Comparison of ENCODE assay signal across 10 mouse cellular contexts in genomic region chr1:93175849-93176248, GRCm38 (mm10). TPM values are rescaled to one million over a fixed set of nuclear protein-coding genes. Genes with fewer than 3 reads are reported as not detected.
A peak's percentile ranks its signal among the peaks of the same experiment; 100 is the strongest.
DNase-seq lines count a peak whose midpoint lies in the region; ATAC-seq and TF ChIP-seq lines count a peak whose summit lies in the region.
"Had no signal": no experiment of that assay in that cellular context is flagged by ENCODE, and none has a peak within 500 bp of the region (broad histone marks: within the 10 kb centered on the region; RNA-seq: fewer than 3 reads in every experiment).

No protein-coding gene starts in this region.

- H3K4me1 ChIP-seq in heart, embryonic 11.5 days (ENCODE audit: control insufficient read depth, insufficient read depth, low read length) = peaks cover 6% of the 10 kb centered on the region
- peaks cover 40% of the 10 kb centered on the region for H3K4me1 ChIP-seq in embryonic facial prominence, embryonic 10.5 days
- peaks cover 7% of the 10 kb centered on the region; the same call in 1 of the 2 replicates for H3K4me1 ChIP-seq in hindbrain, embryonic 14.5 days (replicated peaks; ENCODE audit: control insufficient read depth, insufficient read depth, low read length)
- peaks cover 9% of the 10 kb centered on the region; the same call in 1 of the 2 replicates for H3K4me1 ChIP-seq in midbrain, postnatal 0 days (ENCODE audit: insufficient read depth, low read length)

- 9% methylated on average over 6 of the region's 6 CpGs for WGBS in heart, embryonic 11.5 days (ENCODE audit: insufficient replicate concordance)
- WGBS in embryonic facial prominence, embryonic 10.5 days = 12% methylated on average over 6 of the region's 6 CpGs
- WGBS in hindbrain, embryonic 14.5 days = 15% methylated on average over 6 of the region's 6 CpGs
- WGBS in midbrain, postnatal 0 days = 22% methylated on average over 6 of the region's 6 CpGs

- no peaks in the 10 kb centered on the region for H3K9me3 ChIP-seq in heart, embryonic 11.5 days (replicated peaks; ENCODE audit: control insufficient read depth, low read length)
- H3K9me3 ChIP-seq in embryonic facial prominence, embryonic 10.5 days = no peaks in the 10 kb centered on the region
- H3K9me3 ChIP-seq in hindbrain, embryonic 14.5 days (ENCODE audit: control insufficient read depth, low read length) = no peaks in the 10 kb centered on the region
- no peaks in the 10 kb centered on the region for H3K9me3 ChIP-seq in midbrain, postnatal 0 days (ENCODE audit: low read length)

- no peak for ATAC-seq in heart, embryonic 11.5 days (replicated peaks; ENCODE audit: insufficient number of reproducible peaks, low FRiP score, low TSS enrichment)
- ATAC-seq in hindbrain, embryonic 14.5 days (ENCODE audit: low FRiP score) = no peak
- ATAC-seq in midbrain, postnatal 0 days (ENCODE audit: low FRiP score) = no peak

- intact Hi-C loops in heart, postnatal 36 days (cut with DNase I) = loop anchor here (2.0 to 10.0 kb wide), 3 partner anchors 33 to 169 kb away; partner anchors contain the start of gene Mterf4
- intact Hi-C loops in left cerebral cortex, postnatal 4 days (cut with DNase I) = loop anchor here (2.0 to 10.0 kb wide), 3 partner anchors 63 to 169 kb away; partner anchors contain the start of genes Mterf4, Pask and Ppp1r7

- peak overlapping the region; percentile 42 for H3K4me3 ChIP-seq in heart, embryonic 11.5 days (ENCODE audit: low read depth, low read length)
- peak overlapping the region; percentile 56 for H3K4me3 ChIP-seq in embryonic facial prominence, embryonic 10.5 days
- H3K4me3 ChIP-seq in hindbrain, embryonic 14.5 days (replicated peaks; ENCODE audit: low read length) = no peak overlapping the region
- no peak overlapping the region; the same call in 1 of the 2 replicates for H3K4me3 ChIP-seq in midbrain, postnatal 0 days (ENCODE audit: low read depth, low read length)

- no peaks in the 10 kb centered on the region for H3K36me3 ChIP-seq in heart, embryonic 11.5 days (ENCODE audit: control insufficient read depth, insufficient read depth, low read length)
- H3K36me3 ChIP-seq in embryonic facial prominence, embryonic 10.5 days (replicated peaks) = no peaks in the 10 kb centered on the region
- H3K36me3 ChIP-seq in hindbrain, embryonic 14.5 days (replicated peaks; ENCODE audit: control insufficient read depth, insufficient read depth) = no peaks in the 10 kb centered on the region
- no peaks in the 10 kb centered on the region for H3K36me3 ChIP-seq in midbrain, postnatal 0 days (ENCODE audit: insufficient read depth, low read length)

- no peak for TF ChIP-seq CTCF in midbrain, postnatal 0 days (IDR thresholded peaks at IDR 0.05)

- peaks cover 36% of the 10 kb centered on the region for H3K27me3 ChIP-seq in heart, embryonic 11.5 days (ENCODE audit: control insufficient read depth, insufficient read depth, low read length)
- H3K27me3 ChIP-seq in embryonic facial prominence, embryonic 10.5 days (replicated peaks; ENCODE audit: low read depth, poor library complexity, severe bottlenecking) = peaks cover 40% of the 10 kb centered on the region
- H3K27me3 ChIP-seq in hindbrain, embryonic 14.5 days (ENCODE audit: control insufficient read depth, insufficient read depth, low read length) = no peaks in the 10 kb centered on the region
- H3K27me3 ChIP-seq in midbrain, postnatal 0 days (ENCODE audit: insufficient read depth, low read length) = no peaks in the 10 kb centered on the region

- H3K4me2 ChIP-seq in heart, embryonic 11.5 days = peak overlapping the region; percentile 81
- H3K4me2 ChIP-seq in hindbrain, embryonic 14.5 days (replicated peaks) = peak overlapping the region; percentile 80
- H3K4me2 ChIP-seq in midbrain, postnatal 0 days (ENCODE audit: low read depth, low read length, poor library complexity, severe bottlenecking) = peak overlapping the region; percentile 98

- DNase-seq in heart, postnatal 36 days = no peak
- DNase-seq in embryonic facial prominence, embryonic 10.5 days (ENCODE audit: low spot score) = peak; percentile 38
- no peak for DNase-seq in hindbrain, embryonic 14.5 days (ENCODE audit: low spot score)
- no peak for DNase-seq in midbrain, postnatal 0 days (ENCODE audit: low spot score)
- no peak for DNase-seq in layer of hippocampus, postnatal 36 days
- no peak for DNase-seq in left cerebral cortex, postnatal 4 days
- DNase-seq in adrenal gland, postnatal 25 days = no peak

- 0 out of 2 replicates have a peak overlapping the region, but pooled peaks have one; percentile 5 for H3K9ac ChIP-seq in heart, embryonic 11.5 days (ENCODE audit: low read depth, low read length)
- no peak overlapping the region for H3K9ac ChIP-seq in hindbrain, embryonic 14.5 days
- no peak overlapping the region for H3K9ac ChIP-seq in midbrain, postnatal 0 days (replicated peaks; ENCODE audit: low read length, poor library complexity, severe bottlenecking)

- H3K27ac ChIP-seq in heart, embryonic 11.5 days (ENCODE audit: low read depth, low read length) = peak overlapping the region; percentile 22; the same call in 1 of the 2 replicates
- H3K27ac ChIP-seq in embryonic facial prominence, embryonic 10.5 days (replicated peaks) = peak overlapping the region; percentile 89
- no peak overlapping the region for H3K27ac ChIP-seq in hindbrain, embryonic 14.5 days
- no peak overlapping the region for H3K27ac ChIP-seq in midbrain, postnatal 0 days (ENCODE audit: low read depth, low read length)

RNA-seq across cellular contexts. Expression of gene Crocc2, which starts 7.3 kb away (rescaled TPM):
- 0.10 and 0.24 TPM in 2 replicates for polyA plus RNA-seq in heart, embryonic 11.5 days (2014; fragmentation: Nextera tagmentation; extraction: Ambion mirVana)
- not detected for total RNA-seq in heart, postnatal 36 days (2021)
- 0.19 and 0.20 TPM in 2 replicates for polyA plus RNA-seq in embryonic facial prominence, embryonic 10.5 days (2016; fragmentation: Nextera tagmentation; extraction: Ambion mirVana)
- polyA plus RNA-seq in hindbrain, embryonic 14.5 days (2014; fragmentation: Nextera tagmentation; extraction: Ambion mirVana) = 0.22 and 0.50 TPM in 2 replicates
- total RNA-seq in midbrain, postnatal 0 days (2014; rRNA removed) = 1.2 and 1.4 TPM in 2 replicates
- polyA plus RNA-seq in midbrain, postnatal 0 days (2015; fragmentation: Nextera tagmentation; extraction: Ambion mirVana) = 0.54 and 0.84 TPM in 2 replicates
- under 1 TPM; 0.15 to 0.25 TPM for total RNA-seq in layer of hippocampus, postnatal 36 days (2021)
- total RNA-seq in left cerebral cortex, postnatal 4 days (2021) = under 1 TPM; 0.91 to 0.94 TPM
- total RNA-seq in adrenal gland, postnatal 25 days (2021) = 0.03 TPM in 1 of 2 replicates, not detected in the other
- total RNA-seq: gastrocnemius, postnatal 14 days had no signal

RNA-seq across cellular contexts. Expression of gene 2310007B03Rik, which starts 15.1 kb away (rescaled TPM):
- 0.11 TPM in 1 of 2 replicates, not detected in the other for polyA plus RNA-seq in heart, embryonic 11.5 days (2014; fragmentation: Nextera tagmentation; extraction: Ambion mirVana)
- total RNA-seq in heart, postnatal 36 days (2021) = not detected
- 0.87 and 1.5 TPM in 2 replicates for polyA plus RNA-seq in embryonic facial prominence, embryonic 10.5 days (2016; fragmentation: Nextera tagmentation; extraction: Ambion mirVana)
- polyA plus RNA-seq in hindbrain, embryonic 14.5 days (2014; fragmentation: Nextera tagmentation; extraction: Ambion mirVana) = 0.26 and 0.33 TPM in 2 replicates
- 0.88 TPM in 1 of 2 replicates, not detected in the other for total RNA-seq in midbrain, postnatal 0 days (2014; rRNA removed)
- 0.07 and 0.10 TPM in 2 replicates for polyA plus RNA-seq in midbrain, postnatal 0 days (2015; fragmentation: Nextera tagmentation; extraction: Ambion mirVana)
- not detected for total RNA-seq in layer of hippocampus, postnatal 36 days (2021)
- total RNA-seq in left cerebral cortex, postnatal 4 days (2021) = not detected
- total RNA-seq in adrenal gland, postnatal 25 days (2021) = not detected in 2 replicates
- total RNA-seq: gastrocnemius, postnatal 14 days had no signal

RNA-seq across cellular contexts. Expression of gene Agxt, which starts 40.8 kb away (rescaled TPM):
- polyA plus RNA-seq in heart, embryonic 11.5 days (2014; fragmentation: Nextera tagmentation; extraction: Ambion mirVana) = 0.61 TPM in 1 of 2 replicates, not detected in the other
- total RNA-seq in heart, postnatal 36 days (2021) = not detected
- polyA plus RNA-seq in embryonic facial prominence, embryonic 10.5 days (2016; fragmentation: Nextera tagmentation; extraction: Ambion mirVana) = not detected in 2 replicates
- polyA plus RNA-seq in hindbrain, embryonic 14.5 days (2014; fragmentation: Nextera tagmentation; extraction: Ambion mirVana) = not detected in 2 replicates
- not detected in 2 replicates for total RNA-seq in midbrain, postnatal 0 days (2014; rRNA removed)
- polyA plus RNA-seq in midbrain, postnatal 0 days (2015; fragmentation: Nextera tagmentation; extraction: Ambion mirVana) = not detected in 2 replicates
- total RNA-seq in layer of hippocampus, postnatal 36 days (2021) = not detected
- not detected for total RNA-seq in left cerebral cortex, postnatal 4 days (2021)
- 3.6 TPM in 1 of 2 replicates, not detected in the other for total RNA-seq in adrenal gland, postnatal 25 days (2021)
- total RNA-seq: gastrocnemius, postnatal 14 days; left cerebral cortex, adult 8-10 months had no signal

RNA-seq across cellular contexts. Expression of gene Sned1, which starts 59.8 kb away (rescaled TPM):
- polyA plus RNA-seq in heart, embryonic 11.5 days (2014; fragmentation: Nextera tagmentation; extraction: Ambion mirVana) = 3.0 and 3.4 TPM in 2 replicates
- 10 to 100 TPM in 1 of 2 experiments, 1 to 10 TPM in 1; 9.6 to 12.8 TPM for total RNA-seq in heart, postnatal 36 days (2021)
- polyA plus RNA-seq in embryonic facial prominence, embryonic 10.5 days (2016; fragmentation: Nextera tagmentation; extraction: Ambion mirVana) = 6.5 and 9.6 TPM in 2 replicates
- polyA plus RNA-seq in hindbrain, embryonic 14.5 days (2014; fragmentation: Nextera tagmentation; extraction: Ambion mirVana) = 9.4 and 10.9 TPM in 2 replicates
- total RNA-seq in midbrain, postnatal 0 days (2014; rRNA removed) = 19.9 and 24.4 TPM in 2 replicates
- polyA plus RNA-seq in midbrain, postnatal 0 days (2015; fragmentation: Nextera tagmentation; extraction: Ambion mirVana) = 4.7 and 5.1 TPM in 2 replicates
- 1 to 10 TPM; 4.6 to 8.3 TPM for total RNA-seq in layer of hippocampus, postnatal 36 days (2021)
- 1 to 10 TPM; 8.4 to 8.6 TPM for total RNA-seq in left cerebral cortex, postnatal 4 days (2021)
- total RNA-seq in adrenal gland, postnatal 25 days (2021) = 32.5 and 34.1 TPM in 2 replicates

Comparison
In these comparisons a context has a peak if more than half of its experiments do, and no peak if none do; other contexts are left out.
1. H3K27ac ChIP-seq: peak in heart, embryonic 11.5 days (single experiment) and embryonic facial prominence, embryonic 10.5 days (single experiment); none in hindbrain, embryonic 14.5 days (single experiment) and midbrain, postnatal 0 days (single experiment).
2. H3K4me3 ChIP-seq: peak in heart, embryonic 11.5 days (single experiment) and embryonic facial prominence, embryonic 10.5 days (single experiment); none in hindbrain, embryonic 14.5 days (single experiment) and midbrain, postnatal 0 days (single experiment).
3. Peak in every context shown above with its lines, with median percentiles within 50 percentile points of each other: H3K4me2 ChIP-seq.